Mouse (Mus musculus): ENCODE results near the gene Baiap2.

DNA sequence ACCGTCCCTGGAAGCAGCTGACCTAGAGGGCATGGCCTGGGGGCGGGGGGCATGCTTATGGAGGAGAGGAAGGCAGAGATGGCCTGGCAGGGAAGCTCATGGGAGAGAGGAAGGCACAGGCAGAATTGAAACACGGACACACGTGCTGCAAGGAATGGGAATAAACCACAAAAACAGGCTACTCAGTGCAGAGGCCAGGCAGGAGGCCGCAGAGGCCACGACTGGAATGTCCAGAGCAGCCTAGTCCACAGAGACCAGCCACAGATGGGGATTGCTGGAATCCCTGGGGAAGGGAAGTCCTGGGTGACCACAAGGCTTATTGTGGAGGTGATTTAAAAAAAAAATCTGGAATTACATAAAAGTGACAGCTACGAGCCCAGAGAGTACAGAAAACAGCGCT lies 106.5 kb downstream of the Baiap2 start:
- TF ChIP-seq POLR2A (IDR thresholded peaks at IDR 0.05; ENCODE audit: extremely low read depth, insufficient read depth, low read length) = no peak
- TF ChIP-seq CTCF (IDR thresholded peaks at IDR 0.05; ENCODE audit: low read depth, low read length) = no peak
